Mouse (Mus musculus) spleen, adult 18-20 months (tissue): ENCODE measurements around the gene Utp4.
"Not testable (repeated sequence)": the region's sequence is repeated elsewhere in the genome, so short reads cannot be mapped to it uniquely, and the experiment has no call there.

ENCODE experiments used
- DNase-seq, 2 experiments: peaks; one replicate each; pipeline ENCODE4 v3.0.0; 2022; ENCODE audit warnings: mixed read lengths in 2 of 2

Utp4 gene

GRCm38 (mm10) chr8:106893481-106894156 lies at the start of gene Utp4:
Utp4 (plus strand) TSS chr8:106893636.
- DNase-seq = peak; percentile 79 to 84

GRCm38 (mm10) chr8:106850034-106850433 lies 43.4 kb upstream of the Utp4 start:
- DNase-seq = no peak

- DNase-seq = no peak
Measured at GRCm38 (mm10) chr8:106854534-106855241, 38.7 kb upstream of the Utp4 start.

DNA sequence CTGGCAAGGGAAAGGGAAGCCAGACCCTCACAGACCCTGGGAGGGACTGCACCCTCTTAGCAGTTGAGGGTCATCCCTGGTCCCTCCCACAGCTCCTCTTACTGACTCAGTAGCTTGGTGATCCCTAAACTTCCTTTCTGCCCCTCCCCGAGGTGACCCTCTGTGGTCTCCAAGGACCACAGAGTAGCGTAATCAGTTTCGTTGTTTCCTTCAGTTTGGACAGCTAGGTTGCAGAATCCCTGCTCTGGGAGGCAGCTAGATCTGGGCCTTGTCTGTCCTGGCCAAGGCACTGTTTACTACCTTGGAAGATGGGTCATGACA lies 38.2 kb upstream of the Utp4 start:
- no peak for DNase-seq

GRCm38 (mm10) chr8:106862845-106863244 lies 30.6 kb upstream of the Utp4 start:
- no peak for DNase-seq

DNA sequence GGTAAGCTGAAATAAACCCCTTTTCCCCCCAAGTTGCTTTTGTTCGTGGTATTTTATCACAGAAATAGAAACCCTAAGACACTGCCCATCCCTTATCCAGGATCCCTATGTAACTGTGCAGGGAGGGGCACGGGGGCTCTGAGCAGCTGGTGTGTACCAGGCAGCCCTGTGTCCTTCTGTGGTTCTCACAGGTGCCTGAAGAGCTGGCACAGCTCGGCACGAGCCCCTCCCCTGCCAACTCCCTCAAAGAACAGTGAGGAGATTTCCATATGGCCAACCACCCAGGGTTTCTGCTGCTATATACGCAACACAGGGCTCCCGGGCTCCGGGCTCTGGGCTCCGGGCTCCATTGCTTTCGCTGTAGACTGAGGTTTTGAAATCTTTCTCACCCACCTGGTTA lies 28.1 kb upstream of the Utp4 start:
- no peak for DNase-seq

DNA sequence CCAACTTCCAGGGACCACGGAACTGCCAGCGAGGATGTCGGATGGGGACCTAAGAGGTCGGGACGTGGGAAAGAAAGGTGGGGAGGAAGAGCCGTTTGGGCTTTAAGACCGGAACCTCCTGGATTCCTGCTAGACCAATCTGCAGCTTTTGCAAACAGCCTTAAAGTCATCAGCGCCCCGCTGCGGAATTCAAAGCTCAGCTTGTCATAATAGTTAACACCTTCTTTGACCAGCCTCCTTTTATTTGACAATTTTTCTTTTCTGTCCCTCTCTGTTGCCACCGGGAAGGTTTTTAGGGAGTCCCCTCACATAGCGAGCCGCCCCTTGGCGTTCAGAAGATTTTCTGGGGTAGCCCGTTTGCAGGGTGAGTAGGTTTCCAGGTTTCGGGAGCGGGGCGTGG lies 23.4 kb upstream of the Utp4 start, which contains the start of gene Has3:
Has3 (plus strand) TSS at position 192 of the 400 bp plus-strand sequence.
- DNase-seq = no peak

DNA sequence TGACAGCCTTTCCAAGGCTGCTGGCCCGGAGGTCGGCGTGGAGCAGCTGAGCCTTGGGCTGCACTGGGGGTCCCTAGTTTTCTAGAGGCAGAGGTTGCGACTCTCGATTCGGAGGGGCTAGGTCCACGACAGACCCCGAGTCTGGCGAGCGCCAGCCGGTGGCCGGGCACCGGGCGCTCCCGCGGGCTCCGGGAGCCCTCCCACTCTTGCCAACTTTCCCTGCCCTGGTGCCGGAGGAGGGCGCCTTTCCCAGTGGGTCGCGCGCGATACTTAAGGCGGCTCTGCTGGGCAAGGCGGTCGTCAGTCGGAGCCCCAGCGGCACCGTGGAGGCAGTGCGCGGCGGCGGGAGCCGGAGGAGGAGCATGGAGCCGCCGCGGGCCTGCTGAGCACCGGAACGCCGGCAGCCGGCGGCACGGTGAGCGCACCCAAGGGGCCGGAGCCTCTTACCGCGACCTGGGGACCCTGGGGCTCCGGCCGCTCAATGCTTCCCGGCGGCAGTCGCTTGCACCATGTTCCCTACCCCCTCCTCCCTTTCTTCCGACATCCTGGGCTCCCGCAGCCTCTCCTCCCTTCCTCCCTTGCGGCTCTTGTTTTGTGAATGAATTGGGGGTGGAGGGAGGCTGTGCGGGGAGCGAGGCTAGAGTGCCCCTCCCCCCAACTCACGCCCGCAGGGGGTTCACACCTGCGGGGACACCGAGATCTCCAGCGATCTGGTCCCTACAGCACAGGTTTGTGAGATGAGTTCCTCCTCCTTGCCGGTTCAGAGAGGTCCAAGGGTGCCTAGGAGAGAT lies 22.7 kb upstream of the Utp4 start:
- DNase-seq = peak in 1 of 2 experiments; percentile 27

GRCm38 (mm10) chr8:106871328-106871926 lies 22.0 kb upstream of the Utp4 start:
- DNase-seq = no peak

GRCm38 (mm10) chr8:106871931-106872371 lies 21.5 kb upstream of the Utp4 start:
- DNase-seq = peak in 1 of 2 experiments; percentile 30

- no peak for DNase-seq
Measured at GRCm38 (mm10) chr8:106872454-106873034, 20.9 kb upstream of the Utp4 start.

GRCm38 (mm10) chr8:106880121-106880707 lies 13.2 kb upstream of the Utp4 start:
- DNase-seq = no peak

DNA sequence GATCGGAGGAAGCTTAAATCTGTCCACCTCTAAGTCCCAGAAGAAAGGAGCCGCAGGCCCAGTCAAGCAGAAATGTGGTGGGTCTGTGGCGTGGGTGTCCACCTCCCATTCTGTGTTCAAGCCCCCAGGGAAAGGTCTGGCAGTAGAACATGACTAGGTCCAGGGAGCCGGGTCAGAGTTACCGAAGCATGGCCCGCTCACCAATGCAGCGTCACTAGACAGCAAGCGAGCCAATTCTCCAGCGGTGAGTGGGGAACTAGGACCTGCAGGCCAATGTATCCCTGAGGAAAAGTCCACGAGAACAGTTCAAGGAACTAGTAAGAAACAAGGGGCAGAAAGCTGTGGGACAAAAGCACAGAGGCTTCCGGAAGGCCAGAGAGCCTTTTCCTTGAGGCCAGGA lies 9.3 kb upstream of the Utp4 start:
- DNase-seq = not testable (repeated sequence)

DNA sequence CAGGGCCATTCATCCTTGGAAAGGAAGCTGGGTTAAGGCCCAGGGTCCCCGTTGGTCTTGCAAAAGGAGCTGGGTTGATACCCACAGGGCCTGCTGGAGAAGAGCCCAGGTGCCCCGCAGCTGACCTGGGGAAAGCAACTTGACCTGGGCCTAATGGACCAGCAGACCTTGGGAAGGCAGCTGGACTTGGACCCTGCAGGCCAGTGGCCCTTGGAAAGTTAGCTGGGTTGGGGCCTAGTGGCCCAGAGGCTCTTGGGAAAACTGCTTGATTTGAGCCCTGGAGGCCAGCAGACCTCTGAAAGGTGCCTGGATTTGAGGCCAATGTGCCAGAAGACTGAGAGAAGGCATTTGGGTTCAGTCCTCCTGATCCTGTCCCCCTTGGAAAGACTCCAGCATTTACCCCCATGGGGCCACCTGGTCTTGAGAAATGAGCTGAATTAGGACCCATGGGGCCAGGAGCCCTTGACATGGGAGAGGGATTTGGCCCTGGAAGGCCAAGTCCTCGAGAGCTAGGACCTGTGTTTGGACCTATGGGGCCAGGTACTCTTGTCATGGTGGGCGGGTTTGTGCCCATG lies 8.5 kb upstream of the Utp4 start:
- DNase-seq = not testable (repeated sequence)

DNA sequence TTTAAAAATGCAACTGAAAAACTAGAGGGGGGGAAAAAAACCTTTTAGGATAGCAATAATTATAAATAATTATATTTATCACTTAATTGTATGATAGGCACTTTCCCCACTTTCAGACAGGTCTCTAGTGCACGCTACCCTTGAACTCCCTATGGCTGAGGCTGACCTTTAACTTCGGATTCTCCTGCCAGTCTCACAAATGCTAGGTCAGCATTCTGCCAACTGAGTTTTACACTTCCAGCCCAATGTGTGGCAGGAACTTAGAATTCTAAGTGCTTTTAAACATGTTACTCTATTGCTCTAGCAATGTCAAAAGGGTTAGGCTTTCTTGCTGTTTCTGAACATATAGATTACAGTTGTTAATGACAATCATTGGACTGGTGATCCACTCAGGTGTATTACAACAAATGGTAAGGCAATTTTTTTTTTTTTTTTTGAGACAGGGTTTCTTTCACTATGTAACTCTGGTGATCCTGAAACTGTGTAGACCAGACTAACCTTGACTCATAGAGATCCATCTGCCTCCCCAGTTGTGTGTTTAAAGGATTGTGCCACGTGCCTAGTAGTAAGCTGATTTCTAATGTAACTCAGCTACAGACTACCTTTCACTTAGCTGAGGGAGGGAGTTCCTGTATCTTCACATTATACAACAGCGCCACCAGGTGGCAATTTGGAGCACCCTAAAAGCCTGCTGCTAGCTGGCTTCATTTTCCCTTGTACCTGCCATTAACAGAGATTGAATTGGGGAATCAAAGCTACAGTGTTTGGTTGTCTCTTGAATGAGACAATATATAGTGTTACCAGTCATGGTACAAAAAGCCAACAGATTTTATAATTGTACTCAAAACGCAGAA lies 5.9 kb upstream of the Utp4 start:
- peak; percentile 31 to 73 for DNase-seq

DNA sequence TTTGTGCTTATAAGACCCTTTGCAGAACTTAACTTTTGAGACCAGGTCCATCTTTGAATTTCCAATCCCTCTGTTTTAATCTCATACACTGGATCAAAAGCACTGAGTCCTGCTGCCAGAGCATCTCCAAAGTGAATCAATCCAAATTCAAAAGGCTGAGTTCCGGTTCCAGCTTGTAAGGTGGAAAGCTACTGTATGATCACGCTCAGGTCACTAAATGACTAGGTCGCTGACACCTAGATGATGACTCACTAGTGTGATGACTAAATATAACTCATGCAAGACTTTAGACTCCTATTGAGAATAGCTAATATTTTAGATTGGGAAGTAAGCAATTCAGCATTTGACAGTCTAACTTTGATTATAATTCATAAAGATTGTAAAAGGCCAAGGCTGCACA lies 4.6 kb upstream of the Utp4 start:
- DNase-seq = no peak

DNA sequence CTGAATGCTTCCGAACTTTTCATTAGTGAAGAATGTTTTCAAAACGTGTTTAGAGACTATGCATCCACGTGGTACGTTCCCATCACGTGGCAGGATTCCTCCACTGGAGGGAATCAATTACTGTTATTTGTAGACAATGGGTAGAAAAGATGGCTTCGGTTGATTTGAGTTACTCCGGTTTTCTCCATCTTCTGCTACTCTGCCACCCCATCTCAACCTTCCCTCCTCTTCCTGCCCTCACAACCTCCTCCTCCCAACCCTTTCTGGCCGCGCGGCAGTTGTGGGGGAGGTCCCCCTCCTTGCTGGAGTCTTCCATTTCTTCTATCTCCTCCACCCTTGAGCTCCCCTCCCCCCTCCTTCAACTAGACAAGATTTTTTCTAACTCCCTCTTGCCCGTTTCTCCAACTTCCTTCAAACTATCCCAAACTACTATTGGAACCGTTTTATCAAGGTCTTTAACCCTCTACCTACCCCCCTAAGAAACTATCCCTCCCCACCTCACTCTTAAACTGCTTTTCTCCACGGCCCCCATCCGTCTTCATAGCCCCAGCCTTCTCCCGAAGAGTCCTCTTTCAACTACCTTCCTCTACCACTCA lies 1.1 kb upstream of the Utp4 start:
- DNase-seq = no peak

GRCm38 (mm10) chr8:106892806-106893451 lies 507 bp upstream of the Utp4 start:
- no peak for DNase-seq

DNA sequence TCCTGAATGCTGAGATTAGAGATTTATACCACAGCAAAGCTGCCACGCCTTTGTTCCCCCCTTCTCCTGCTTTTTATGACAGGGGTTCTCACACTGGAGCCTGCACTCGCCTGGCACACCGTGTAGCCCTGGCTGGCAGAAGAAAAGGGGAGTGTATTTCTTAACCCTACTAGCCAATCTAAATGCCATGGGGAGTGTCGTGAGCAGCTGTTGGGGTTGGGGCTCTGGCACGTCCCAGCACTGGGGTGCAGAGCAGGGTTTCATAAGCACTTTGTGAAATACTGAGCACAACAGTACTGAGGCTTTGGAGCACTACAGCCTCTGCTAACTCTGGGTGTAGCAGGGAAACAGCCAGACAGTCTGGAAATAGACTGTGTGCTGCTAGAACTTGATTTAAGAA lies 6.0 kb downstream of the Utp4 start:
- DNase-seq = no peak
